Mouse (Mus musculus): Measurements from ENCODE around the gene Ttc4.

The Ttc4 gene

GRCm38 (mm10) chr4:106614180-106614797 lies 64.5 kb downstream of the Ttc4 start:
- peak; percentile 64 for DNase-seq (ENCODE audit: low spot score)

- DNase-seq (ENCODE audit: low spot score) = no peak
These were observed 65.2 kb downstream of the Ttc4 start for GRCm38 (mm10) chr4:106613560-106613959.

GRCm38 (mm10) chr4:106613105-106613504 lies 65.6 kb downstream of the Ttc4 start:
- no peak for DNase-seq (ENCODE audit: low spot score)

Data from urinary bladder, postnatal 14 days (tissue).